Mouse (Mus musculus) C2C12 (cell line): Measurements from ENCODE around the gene Cpa5. TPM values are rescaled to one million over a fixed set of nuclear protein-coding genes. Genes with fewer than 3 reads are reported as not detected.

ENCODE experiments used
- H3K27me3 ChIP-seq: one replicate; pipeline ENCODE4 v1.6.1; 2011; ENCODE audit not compliant: control insufficient read depth, insufficient read depth, insufficient read length
- H3K36me3 ChIP-seq: one replicate; pipeline ENCODE4 v1.6.1; 2011; ENCODE audit not compliant: control insufficient read depth, insufficient read depth
- H3K4me3 ChIP-seq: one replicate; pipeline ENCODE4 v1.5.1; 2011; ENCODE audit warnings: mild to moderate bottlenecking, control low read depth; ENCODE audit not compliant: poor library complexity, insufficient read depth, severe bottlenecking
- H3K79me2 ChIP-seq: one replicate; pipeline ENCODE4 v1.6.1; 2011; ENCODE audit not compliant: control insufficient read depth, insufficient read depth
- H3K79me3 ChIP-seq: one replicate; pipeline ENCODE4 v1.6.1; 2011; ENCODE audit warnings: low read depth, control low read depth
- H3ac ChIP-seq: one replicate; pipeline ENCODE3; 2011; ENCODE audit warnings: low read depth; ENCODE audit not compliant: control insufficient read depth, insufficient read length
- CEBPB ChIP-seq: IDR thresholded peaks from one replicate; pipeline ENCODE4 v1.6.1; 2011; ENCODE audit warnings: low read depth, mild to moderate bottlenecking, control low read depth, moderate library complexity
- CTCF ChIP-seq: IDR thresholded peaks from one replicate; pipeline ENCODE4 v1.5.1; 2011; ENCODE audit not compliant: control insufficient read depth, insufficient read depth, insufficient read length
- FOSL1 ChIP-seq: IDR thresholded peaks from one replicate; pipeline ENCODE4 v1.8.0; 2011; ENCODE audit warnings: mild to moderate bottlenecking, low read length; ENCODE audit not compliant: poor library complexity, insufficient read depth, severe bottlenecking
- MAX ChIP-seq: IDR thresholded peaks from one replicate; pipeline ENCODE4 v1.6.1; 2011; ENCODE audit warnings: mild to moderate bottlenecking, control low read depth
- MYOD1 ChIP-seq: IDR thresholded peaks from one replicate; pipeline ENCODE4 v1.6.1; 2011; ENCODE audit warnings: low read depth; ENCODE audit not compliant: control insufficient read depth, insufficient read length
- MYOG ChIP-seq: IDR thresholded peaks from one replicate; pipeline ENCODE4 v1.6.1; 2011; ENCODE audit not compliant: control insufficient read depth, insufficient read length; ENCODE audit errors: extremely low read depth
- USF1 ChIP-seq: IDR thresholded peaks from one replicate; pipeline ENCODE4 v1.6.1; 2011; ENCODE audit warnings: low read depth, mild to moderate bottlenecking, control low read depth, moderate library complexity
- polyA plus RNA-seq: library from polyadenylated mRNA; unstranded; fragments of >200 nt; fragmentation: generic; extraction: Trizol; gene quantifications from one replicate; pipeline ENCODE4 v1.2.1, GENCODE M21; 2012; ENCODE audit warnings: missing spikeins

Cpa5 gene
- polyA plus RNA-seq, 1 experiment, result not detected

- no peak overlapping the region for H3K4me3 ChIP-seq
- no peak overlapping the region for H3ac ChIP-seq
- H3K27me3 ChIP-seq, result no peaks in the 10 kb centered on the region
- no peaks in the 10 kb centered on the region for H3K36me3 ChIP-seq
- no peak for TF ChIP-seq FOSL1
- no peak for TF ChIP-seq MYOD1
- TF ChIP-seq USF1, result no peak
- TF ChIP-seq MYOG, result no peak
- no peak for TF ChIP-seq CEBPB
- no peak for TF ChIP-seq MAX
- no peak for TF ChIP-seq CTCF
- H3K79me2 ChIP-seq, result no peaks in the 10 kb centered on the region
- no peaks in the 10 kb centered on the region for H3K79me3 ChIP-seq
These were observed 14.4 kb upstream of the Cpa5 start for GRCm38 (mm10) chr6:30596230-30596898.

- Histone ChIP-seq H3K79me2 (no peaks in the 10 kb centered on the region), H3K27me3 (no peaks in the 10 kb centered on the region)
- TF ChIP-seq USF1 (no peak), MYOD1 (no peak), FOSL1 (no peak), CTCF (no peak), CEBPB (no peak), MAX (no peak)
These were observed 10.8 kb upstream of the Cpa5 start for GRCm38 (mm10) chr6:30600033-30600432.

DNA sequence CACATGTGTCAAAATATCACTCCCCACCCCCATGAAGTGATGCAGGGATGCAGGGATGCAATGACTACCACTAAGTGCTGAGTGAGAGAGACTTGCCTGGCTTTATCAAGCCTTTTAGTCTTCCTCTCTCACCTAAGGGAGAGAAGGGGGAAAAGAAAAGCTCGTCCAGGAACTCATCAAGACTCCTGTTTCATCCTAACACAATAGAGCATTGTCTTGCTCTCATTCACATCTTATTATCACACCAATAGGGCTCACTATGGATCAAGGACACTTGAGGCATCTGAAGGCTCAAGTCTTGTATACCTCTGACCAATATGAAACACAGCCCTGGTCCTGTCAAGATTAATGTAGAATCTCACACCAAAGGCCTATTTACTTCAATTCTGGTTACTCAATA, 9.8 kb upstream of the Cpa5 start:
- no peak overlapping the region for H3K4me3 ChIP-seq
- H3K27me3 ChIP-seq, result no peaks in the 10 kb centered on the region
- no peaks in the 10 kb centered on the region for H3K79me3 ChIP-seq
- H3K36me3 ChIP-seq, result no peaks in the 10 kb centered on the region
- TF ChIP-seq MYOD1 (no peak), CEBPB (no peak), CTCF (no peak), MAX (no peak), MYOG (no peak), FOSL1 (no peak), USF1 (no peak)
- H3ac ChIP-seq, result no peak overlapping the region
- no peaks in the 10 kb centered on the region for H3K79me2 ChIP-seq

More at GRCm38 (mm10) chr6:30600033-30600432, 10.8 kb upstream of the Cpa5 start:
- Histone ChIP-seq H3K36me3 (no peaks in the 10 kb centered on the region), H3K79me3 (no peaks in the 10 kb centered on the region), H3ac (no peak overlapping the region), H3K4me3 (no peak overlapping the region)

DNA sequence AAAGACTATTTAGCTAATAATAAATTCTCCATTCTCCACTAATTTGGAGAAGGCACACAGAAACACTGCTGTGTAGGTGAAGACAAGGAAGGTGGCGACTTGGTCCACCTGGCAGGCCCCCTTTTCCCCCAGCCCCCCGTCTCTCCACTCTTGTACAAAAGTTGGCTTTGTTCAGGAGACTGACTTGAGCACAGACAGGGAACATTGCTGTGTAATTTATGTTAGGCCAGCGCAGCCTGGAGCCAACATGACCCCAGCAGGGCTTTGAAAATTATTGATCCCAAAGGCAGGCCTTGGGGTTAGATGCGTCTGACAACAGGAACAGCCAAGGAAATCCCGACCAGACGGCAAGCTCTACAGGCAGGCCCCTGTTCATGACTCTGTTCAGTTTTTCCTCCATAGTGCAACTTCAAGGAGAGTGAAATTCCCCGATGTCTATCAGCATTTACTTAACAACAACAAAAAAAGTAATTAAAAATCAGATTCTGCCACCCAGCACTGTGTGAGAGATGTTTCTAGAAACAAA, 6.4 kb upstream of the Cpa5 start:
- no peaks in the 10 kb centered on the region for H3K79me3 ChIP-seq
- no peak overlapping the region for H3ac ChIP-seq
- no peak for TF ChIP-seq CEBPB
- no peak for TF ChIP-seq MYOG
- TF ChIP-seq FOSL1, result no peak
- no peak for TF ChIP-seq USF1
- TF ChIP-seq MAX, result no peak
- no peak for TF ChIP-seq MYOD1
- no peak for TF ChIP-seq CTCF
- H3K36me3 ChIP-seq, result no peaks in the 10 kb centered on the region
- H3K79me2 ChIP-seq, result no peaks in the 10 kb centered on the region
- no peaks in the 10 kb centered on the region for H3K27me3 ChIP-seq
- no peak overlapping the region for H3K4me3 ChIP-seq

DNA sequence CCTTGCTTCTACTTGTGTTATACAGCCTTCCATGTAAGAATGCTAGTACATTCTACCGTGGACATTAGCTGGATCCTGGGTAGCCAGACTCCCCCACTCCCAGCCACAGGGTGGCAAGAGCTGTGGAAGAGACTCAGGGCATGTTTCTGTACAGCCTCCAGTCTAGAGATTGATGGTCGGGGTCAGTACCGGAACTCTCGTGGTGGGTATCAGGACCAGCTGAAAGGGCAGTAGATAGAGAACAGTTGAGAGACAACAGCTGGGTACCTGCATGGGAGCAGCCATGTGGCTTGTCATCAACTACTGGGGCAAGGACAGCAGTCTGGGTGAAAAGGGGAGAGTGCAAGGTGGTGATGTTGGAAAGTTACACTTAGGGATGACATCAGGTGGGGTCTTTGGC, 5.7 kb upstream of the Cpa5 start:
- no peaks in the 10 kb centered on the region for H3K79me2 ChIP-seq
- H3K79me3 ChIP-seq, result no peaks in the 10 kb centered on the region
- no peaks in the 10 kb centered on the region for H3K36me3 ChIP-seq
- no peaks in the 10 kb centered on the region for H3K27me3 ChIP-seq
- H3K4me3 ChIP-seq, result no peak overlapping the region
- no peak overlapping the region for H3ac ChIP-seq
- TF ChIP-seq CTCF (no peak), CEBPB (no peak), MYOG (no peak)

GRCm38 (mm10) chr6:30605672-30606071, 5.1 kb upstream of the Cpa5 start:
- TF ChIP-seq MAX, result no peak
- no peak for TF ChIP-seq CTCF
- TF ChIP-seq MYOG, result no peak
- TF ChIP-seq MYOD1, result no peak
- TF ChIP-seq USF1, result no peak
- no peak for TF ChIP-seq CEBPB
- TF ChIP-seq FOSL1, result no peak
- no peaks in the 10 kb centered on the region for H3K36me3 ChIP-seq
- no peaks in the 10 kb centered on the region for H3K79me3 ChIP-seq
- H3K27me3 ChIP-seq, result no peaks in the 10 kb centered on the region
- no peak overlapping the region for H3K4me3 ChIP-seq
- H3ac ChIP-seq, result no peak overlapping the region
- no peaks in the 10 kb centered on the region for H3K79me2 ChIP-seq
